Mouse (Mus musculus): ENCODE measurements around the gene Ipmk.

GRCm38 (mm10) chr10:71464417-71464816 lies 116.9 kb downstream of the Ipmk start:
- TF ChIP-seq POLR2A (IDR thresholded peaks at IDR 0.05; ENCODE audit: low read depth, low read length) (no peak), CTCF (conservative IDR thresholded peaks at IDR 0.05; ENCODE audit: insufficient read depth, insufficient read length, low read depth, low read length) (no peak)
